Mouse (Mus musculus) embryonic facial prominence, embryonic 10.5 days (tissue): Measurements from ENCODE around the gene Cdh23. TPM values are rescaled to one million over a fixed set of nuclear protein-coding genes. Genes with fewer than 3 reads are reported as not detected.

Experiments used
- DNase-seq: peaks from one replicate; pipeline ENCODE4 v3.0.0-alpha.2; 2017; ENCODE audit warnings: low spot score
- H3K27ac ChIP-seq: fragments of 300-500 bp; sonication (generic); replicated peaks from 2 replicates; pipeline ENCODE4 v1.5.1; 2016; ENCODE audit warnings: mild to moderate bottlenecking
- H3K27me3 ChIP-seq: fragments of 300-500 bp; sonication (generic); replicated peaks from 2 replicates; pipeline ENCODE4 v1.6.1; 2016; ENCODE audit warnings: low read depth, mild to moderate bottlenecking; ENCODE audit not compliant: poor library complexity, severe bottlenecking
- H3K36me3 ChIP-seq: fragments of 300-500 bp; sonication (generic); replicated peaks from 2 replicates; pipeline ENCODE4 v1.6.1; 2016; ENCODE audit warnings: mild to moderate bottlenecking, moderate library complexity
- H3K4me1 ChIP-seq: fragments of 300-500 bp; sonication (generic); 2 replicates; pipeline ENCODE4 v1.6.1; 2016
- H3K4me3 ChIP-seq: fragments of 300-500 bp; sonication (generic); 2 replicates; pipeline ENCODE4 v1.5.1; 2016; ENCODE audit warnings: mild to moderate bottlenecking, moderate library complexity
- H3K9me3 ChIP-seq: fragments of 300-500 bp; sonication (generic); 2 replicates; pipeline ENCODE4 v1.6.1; 2016; ENCODE audit warnings: mild to moderate bottlenecking
- WGBS: fragments of 180-500 bp; shearing (Covaris S2); methylation state at CpG from one replicate; pipeline ENCODE4 v1.1.7; 2016; 5-methylcytosine and 5-hydroxymethylcytosine counted together
- polyA plus RNA-seq: library from polyadenylated mRNA; unstranded; fragments of >200 nt; fragmentation: Nextera tagmentation; extraction: Ambion mirVana; gene quantifications from 2 replicates; pipeline ENCODE4 v1.2.1, GENCODE M21; 2016

The Cdh23 gene
- polyA plus RNA-seq, 1 experiment from 2014 or later: 0.29 TPM

GRCm38 (mm10) chr10:60373937-60374578, 322.2 kb downstream of the Cdh23 start:
- H3K4me3 ChIP-seq: no peak overlapping the region
- WGBS: 39% methylated on average over 8 of the region's 8 CpGs

GRCm38 (mm10) chr10:60373543-60373936, 322.8 kb downstream of the Cdh23 start:
- WGBS: 30% methylated on average over 6 of the region's 6 CpGs
- H3K27ac ChIP-seq: peak overlapping the region; percentile 77
- H3K4me3 ChIP-seq: no peak overlapping the region
- no peaks in the 10 kb centered on the region for H3K9me3 ChIP-seq
- H3K4me1 ChIP-seq: peaks cover 41% of the 10 kb centered on the region
- no peaks in the 10 kb centered on the region for H3K36me3 ChIP-seq
- H3K27me3 ChIP-seq: no peaks in the 10 kb centered on the region
- peak; percentile 75 for DNase-seq

More at GRCm38 (mm10) chr10:60373937-60374578, 322.2 kb downstream of the Cdh23 start:
- Histone ChIP-seq H3K27ac (peak overlapping the region; percentile 77), H3K27me3 (no peaks in the 10 kb centered on the region), H3K4me1 (peaks cover 41% of the 10 kb centered on the region), H3K36me3 (no peaks in the 10 kb centered on the region), H3K9me3 (no peaks in the 10 kb centered on the region)
- peak; percentile 46 for DNase-seq

GRCm38 (mm10) chr10:60371596-60372386, 324.5 kb downstream of the Cdh23 start:
- H3K4me1 ChIP-seq: peaks cover 41% of the 10 kb centered on the region
- no peak overlapping the region for H3K4me3 ChIP-seq
- no peaks in the 10 kb centered on the region for H3K27me3 ChIP-seq
- H3K9me3 ChIP-seq: no peaks in the 10 kb centered on the region
- no peak for DNase-seq
- H3K27ac ChIP-seq: no peak overlapping the region; the same call in 1 of the 2 replicates
- 82% methylated on average over 5 of the region's 5 CpGs for WGBS
- no peaks in the 10 kb centered on the region for H3K36me3 ChIP-seq

GRCm38 (mm10) chr10:60370601-60371061, 325.7 kb downstream of the Cdh23 start:
- WGBS: 81% methylated on average over 5 of the region's 5 CpGs
- Histone ChIP-seq H3K27ac (0 out of 2 replicates have a peak overlapping the region, but pooled peaks have one; percentile 0), H3K27me3 (no peaks in the 10 kb centered on the region), H3K4me1 (peaks cover 36% of the 10 kb centered on the region), H3K36me3 (no peaks in the 10 kb centered on the region), H3K4me3 (no peak overlapping the region), H3K9me3 (no peaks in the 10 kb centered on the region)
- DNase-seq: no peak

- H3K27me3 ChIP-seq: no peaks in the 10 kb centered on the region
- no peaks in the 10 kb centered on the region for H3K9me3 ChIP-seq
- no peak for DNase-seq
- 82% methylated on average over 2 of the region's 2 CpGs for WGBS
- no peaks in the 10 kb centered on the region for H3K36me3 ChIP-seq
- peaks cover 36% of the 10 kb centered on the region for H3K4me1 ChIP-seq
- H3K27ac ChIP-seq: 0 out of 2 replicates have a peak overlapping the region, but pooled peaks have one; percentile 12
- H3K4me3 ChIP-seq: no peak overlapping the region
Measured at GRCm38 (mm10) chr10:60370098-60370497, 326.2 kb downstream of the Cdh23 start.

GRCm38 (mm10) chr10:60369405-60369804, 326.9 kb downstream of the Cdh23 start:
- Histone ChIP-seq H3K27me3 (no peaks in the 10 kb centered on the region), H3K36me3 (no peaks in the 10 kb centered on the region), H3K4me3 (no peak overlapping the region), H3K27ac (no peak overlapping the region), H3K4me1 (peaks cover 37% of the 10 kb centered on the region), H3K9me3 (no peaks in the 10 kb centered on the region)
- no peak for DNase-seq
- WGBS: 85% methylated on average over 6 of the region's 6 CpGs

GRCm38 (mm10) chr10:60367904-60368303, 328.4 kb downstream of the Cdh23 start:
- no peaks in the 10 kb centered on the region for H3K27me3 ChIP-seq
- DNase-seq: no peak
- no peaks in the 10 kb centered on the region for H3K9me3 ChIP-seq
- H3K4me3 ChIP-seq: no peak overlapping the region
- H3K4me1 ChIP-seq: peaks cover 32% of the 10 kb centered on the region
- 78% methylated on average over 4 of the region's 4 CpGs for WGBS
- H3K36me3 ChIP-seq: no peaks in the 10 kb centered on the region
- no peak overlapping the region for H3K27ac ChIP-seq

GRCm38 (mm10) chr10:60367145-60367544, 329.1 kb downstream of the Cdh23 start:
- Histone ChIP-seq H3K27ac (no peak overlapping the region), H3K36me3 (no peaks in the 10 kb centered on the region), H3K4me3 (no peak overlapping the region), H3K27me3 (no peaks in the 10 kb centered on the region), H3K4me1 (peaks cover 34% of the 10 kb centered on the region), H3K9me3 (no peaks in the 10 kb centered on the region)
- 74% methylated on average over 2 of the region's 2 CpGs for WGBS
- no peak for DNase-seq

GRCm38 (mm10) chr10:60363426-60363825, 332.9 kb downstream of the Cdh23 start:
- Histone ChIP-seq H3K27ac (no peak overlapping the region), H3K4me1 (peaks cover 39% of the 10 kb centered on the region)
- WGBS: 72% methylated on average over 6 of the region's 6 CpGs

GRCm38 (mm10) chr10:60362310-60362628, 334.0 kb downstream of the Cdh23 start:
- peaks cover 46% of the 10 kb centered on the region for H3K4me1 ChIP-seq
- H3K36me3 ChIP-seq: no peaks in the 10 kb centered on the region
- H3K9me3 ChIP-seq: no peaks in the 10 kb centered on the region
- H3K4me3 ChIP-seq: no peak overlapping the region
- H3K27me3 ChIP-seq: no peaks in the 10 kb centered on the region
- no peak for DNase-seq
- no peak overlapping the region for H3K27ac ChIP-seq
- 52% methylated on average over 2 of the region's 2 CpGs for WGBS

More at GRCm38 (mm10) chr10:60363426-60363825, 332.9 kb downstream of the Cdh23 start:
- no peak for DNase-seq
- no peaks in the 10 kb centered on the region for H3K36me3 ChIP-seq
- no peaks in the 10 kb centered on the region for H3K9me3 ChIP-seq
- H3K27me3 ChIP-seq: no peaks in the 10 kb centered on the region
- H3K4me3 ChIP-seq: no peak overlapping the region

GRCm38 (mm10) chr10:60361615-60362309, 334.5 kb downstream of the Cdh23 start:
- H3K27me3 ChIP-seq: no peaks in the 10 kb centered on the region
- H3K27ac ChIP-seq: 0 out of 2 replicates have a peak overlapping the region, but pooled peaks have one; percentile 44
- H3K9me3 ChIP-seq: no peaks in the 10 kb centered on the region
- no peaks in the 10 kb centered on the region for H3K36me3 ChIP-seq
- peaks cover 49% of the 10 kb centered on the region for H3K4me1 ChIP-seq
- H3K4me3 ChIP-seq: no peak overlapping the region
- WGBS: 61% methylated on average over 12 of the region's 12 CpGs
- no peak for DNase-seq

- WGBS: 27% methylated on average over 4 of the region's 4 CpGs
- H3K9me3 ChIP-seq: no peaks in the 10 kb centered on the region
- H3K4me1 ChIP-seq: peaks cover 50% of the 10 kb centered on the region
- no peak overlapping the region for H3K4me3 ChIP-seq
- H3K36me3 ChIP-seq: no peaks in the 10 kb centered on the region
- H3K27ac ChIP-seq: peak overlapping the region; percentile 44
- H3K27me3 ChIP-seq: no peaks in the 10 kb centered on the region
- no peak for DNase-seq
Measured at GRCm38 (mm10) chr10:60358776-60359175, 337.5 kb downstream of the Cdh23 start.
